Comparison of ENCODE assay signal across 8 mouse cellular contexts in the genomic region with DNA sequence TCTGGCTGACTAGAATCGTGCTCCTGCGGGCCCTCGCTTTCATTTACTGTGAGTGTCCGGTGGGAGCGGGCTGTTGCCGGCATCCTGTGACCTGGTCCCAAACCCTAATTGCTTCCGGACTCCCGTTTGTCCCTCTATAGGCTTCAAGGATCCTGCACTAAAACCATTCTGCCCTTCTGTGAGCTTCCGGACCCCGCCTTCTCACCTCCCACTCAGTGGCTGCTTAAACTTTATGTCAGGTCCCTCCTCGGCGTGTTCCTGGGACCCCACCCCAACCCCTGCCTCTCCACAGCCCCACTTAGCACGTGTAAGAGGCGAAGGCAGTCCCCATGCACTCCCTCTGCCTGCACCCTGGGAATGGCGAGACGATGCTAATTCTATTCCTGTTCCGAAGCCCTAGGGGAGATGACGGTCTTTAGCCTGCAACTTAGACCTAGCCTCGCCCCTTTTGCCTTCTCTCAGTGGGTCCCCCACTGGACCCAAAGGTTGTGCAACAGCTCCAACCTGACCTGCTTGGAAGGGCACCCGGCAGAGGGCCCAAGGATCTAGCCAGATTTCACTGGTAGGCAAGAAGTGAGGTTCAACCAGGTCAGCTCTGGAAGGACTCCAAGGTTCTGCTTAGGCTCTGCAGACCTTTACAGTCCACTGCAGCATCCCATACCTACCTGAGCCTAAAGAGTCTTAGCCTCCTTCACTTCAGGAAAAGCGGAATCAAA. TPM values are rescaled to one million over a fixed set of nuclear protein-coding genes. Genes with fewer than 3 reads are reported as not detected.
DNase-seq lines count a peak whose midpoint lies in the region; ATAC-seq and TF ChIP-seq lines count a peak whose summit lies in the region.

No protein-coding gene starts in this region.

- no peaks in the 10 kb centered on the region for H3K27me3 ChIP-seq in thymus, adult 2 months (ENCODE audit: control insufficient read depth, insufficient read depth, low read length)
- H3K27me3 ChIP-seq in intestine, embryonic 14.5 days (replicated peaks; ENCODE audit: control insufficient read depth, insufficient read depth, low read length), result no peaks in the 10 kb centered on the region
- no peaks in the 10 kb centered on the region for H3K27me3 ChIP-seq in midbrain, embryonic 11.5 days (ENCODE audit: control insufficient read depth, insufficient read depth, low read length)

- no peak overlapping the region for H3K27ac ChIP-seq in thymus, adult 2 months (ENCODE audit: control insufficient read depth, insufficient read depth, low read length)
- H3K27ac ChIP-seq in intestine, embryonic 14.5 days (ENCODE audit: low read depth), result peak overlapping the region; percentile 43; the same call in 1 of the 2 replicates
- H3K27ac ChIP-seq in midbrain, embryonic 11.5 days (ENCODE audit: low read depth, low read length), result peak overlapping the region; percentile 7; the same call in 1 of the 2 replicates

- peak; percentile 62 for DNase-seq in adrenal gland, postnatal 14 days
- no peak for DNase-seq in adrenal gland, postnatal 4 days (ENCODE audit: low spot score in 2 of 2)
- no peak for DNase-seq in thymus, adult 2 months
- no peak for DNase-seq in thymus, postnatal 4 days
- peak; percentile 71 for DNase-seq in intestine, embryonic 14.5 days (ENCODE audit: low spot score)
- DNase-seq in midbrain, embryonic 11.5 days (ENCODE audit: low spot score, missing footprints), result no peak
- no peak for DNase-seq in urinary bladder, postnatal 4 days (ENCODE audit: low spot score in 2 of 2)
- no peak for DNase-seq in layer of hippocampus, postnatal 14 days (ENCODE audit: low spot score in 2 of 2)

- no peaks in the 10 kb centered on the region for H3K9me3 ChIP-seq in intestine, embryonic 14.5 days (ENCODE audit: control insufficient read depth, low read length)
- H3K9me3 ChIP-seq in midbrain, embryonic 11.5 days (ENCODE audit: control insufficient read depth, low read length), result no peaks in the 10 kb centered on the region

- peak overlapping the region; percentile 92 for H3K4me3 ChIP-seq in thymus, adult 2 months (ENCODE audit: control insufficient read depth, insufficient read depth, low read length)
- H3K4me3 ChIP-seq in intestine, embryonic 14.5 days (ENCODE audit: low read depth, low read length), result peak overlapping the region; percentile 78
- H3K4me3 ChIP-seq in midbrain, embryonic 11.5 days (ENCODE audit: low read depth, low read length), result peak overlapping the region; percentile 62

- peak overlapping the region; percentile 81 for H3K9ac ChIP-seq in intestine, embryonic 14.5 days (ENCODE audit: low read length)
- peak overlapping the region; percentile 87 for H3K9ac ChIP-seq in midbrain, embryonic 11.5 days (ENCODE audit: low read length)

- 11% methylated on average over 21 of the region's 21 CpGs for WGBS in thymus, adult 2 months
- 5% methylated on average over 21 of the region's 21 CpGs for WGBS in intestine, embryonic 14.5 days
- 7% methylated on average over 21 of the region's 21 CpGs for WGBS in midbrain, embryonic 11.5 days

- H3K4me1 ChIP-seq in thymus, adult 2 months (replicated peaks; ENCODE audit: control insufficient read depth, insufficient read depth, low read length), result peaks cover 7% of the 10 kb centered on the region
- H3K4me1 ChIP-seq in intestine, embryonic 14.5 days (replicated peaks; ENCODE audit: control insufficient read depth, insufficient read depth, low read length), result peaks cover 11% of the 10 kb centered on the region
- peaks cover 10% of the 10 kb centered on the region for H3K4me1 ChIP-seq in midbrain, embryonic 11.5 days (ENCODE audit: control insufficient read depth, insufficient read depth, low read length)

- peak; percentile 74; the same call in 1 of the 2 replicates for ATAC-seq in intestine, embryonic 14.5 days (replicated peaks; ENCODE audit: low FRiP score, low TSS enrichment, low read depth)
- ATAC-seq in midbrain, embryonic 11.5 days (ENCODE audit: low FRiP score), result peak; percentile 64

- TF ChIP-seq CTCF in thymus, adult 2 months (IDR thresholded peaks at IDR 0.05; ENCODE audit: borderline replicate concordance, control insufficient read depth, extremely low read depth, insufficient read depth, low read length, poor library complexity), result no peak

- TF ChIP-seq POLR2A in thymus, adult 2 months (IDR thresholded peaks at IDR 0.05; ENCODE audit: control insufficient read depth, extremely low read depth, insufficient read depth, low read length, poor library complexity), result no peak

- no peaks in the 10 kb centered on the region for H3K36me3 ChIP-seq in thymus, adult 2 months (ENCODE audit: control insufficient read depth, insufficient read depth, low read length)
- H3K36me3 ChIP-seq in intestine, embryonic 14.5 days (ENCODE audit: control insufficient read depth, insufficient read depth, low read length), result no peaks in the 10 kb centered on the region
- peaks cover under 1% of the 10 kb centered on the region; the same call in 1 of the 2 replicates for H3K36me3 ChIP-seq in midbrain, embryonic 11.5 days (ENCODE audit: control insufficient read depth, insufficient read depth, low read length)

- H3K4me2 ChIP-seq in intestine, embryonic 14.5 days (ENCODE audit: low read length), result peak overlapping the region; percentile 96
- H3K4me2 ChIP-seq in midbrain, embryonic 11.5 days, result peak overlapping the region; percentile 82

RNA-seq across cellular contexts. Expression of a gene that starts 0.6 kb away (rescaled TPM):
- 40.2 and 40.6 TPM in 2 replicates for total RNA-seq in adrenal gland, postnatal 14 days (2021)
- 10 to 100 TPM; 32.4 to 34.3 TPM for total RNA-seq in adrenal gland, postnatal 4 days (2021)
- polyA plus RNA-seq in thymus, adult 2 months (2012; rRNA removed), result 25.2 and 25.8 TPM in 2 replicates
- polyA plus RNA-seq in intestine, embryonic 14.5 days (2014; fragmentation: Nextera tagmentation; extraction: Ambion mirVana), result 31.3 and 33.5 TPM in 2 replicates
- 19.2 and 20.6 TPM in 2 replicates for polyA plus RNA-seq in midbrain, embryonic 11.5 days (2014; fragmentation: Nextera tagmentation; extraction: Ambion mirVana)
- total RNA-seq in layer of hippocampus, postnatal 14 days (2021), result 10 to 100 TPM; 26.2 to 27.2 TPM

RNA-seq across cellular contexts. Expression of a gene that starts 9.0 kb away (rescaled TPM):
- total RNA-seq in adrenal gland, postnatal 14 days (2021), result 1.4 and 1.6 TPM in 2 replicates
- 1 to 10 TPM; 2.4 TPM for total RNA-seq in adrenal gland, postnatal 4 days (2021)
- polyA plus RNA-seq in thymus, adult 2 months (2012; rRNA removed), result 0.94 and 1.0 TPM in 2 replicates
- polyA plus RNA-seq in intestine, embryonic 14.5 days (2014; fragmentation: Nextera tagmentation; extraction: Ambion mirVana), result 9.1 and 9.4 TPM in 2 replicates
- 2.0 and 2.1 TPM in 2 replicates for polyA plus RNA-seq in midbrain, embryonic 11.5 days (2014; fragmentation: Nextera tagmentation; extraction: Ambion mirVana)
- total RNA-seq in layer of hippocampus, postnatal 14 days (2021), result 10 to 100 TPM; 78.2 to 81.1 TPM

Comparison
In these comparisons a context has a peak if more than half of its experiments do, and no peak if none do; other contexts are left out.
1. DNase-seq: peak in adrenal gland, postnatal 14 days (single experiment) and intestine, embryonic 14.5 days (single experiment); none in adrenal gland, postnatal 4 days (0 of 2), thymus, adult 2 months (single experiment), thymus, postnatal 4 days (single experiment), midbrain, embryonic 11.5 days (single experiment), urinary bladder, postnatal 4 days (0 of 2) and layer of hippocampus, postnatal 14 days (0 of 2).
2. RNA of a gene that starts 9.0 kb away (total RNA-seq): 78.2 to 81.1 TPM in layer of hippocampus, postnatal 14 days; 2.4 TPM in adrenal gland, postnatal 4 days and 1.4 to 1.6 TPM in adrenal gland, postnatal 14 days; every median in the first group is over 10 times any median in the second.
3. Peak in every context shown above with its lines, with median percentiles within 50 percentile points of each other: H3K4me3 ChIP-seq.